Mouse (Mus musculus) hindbrain, embryonic 12.5 days (tissue): ENCODE data around the gene St6galnac6. TPM values are rescaled to one million over a fixed set of nuclear protein-coding genes. Genes with fewer than 3 reads are reported as not detected.
A peak's percentile ranks its signal among the peaks of the same experiment; 100 is the strongest.

Source experiments
- ATAC-seq: fragments of 200-750 bp; cut with Nextera tagmentation; 2 replicates; pipeline ENCODE4 v1.8.0; 2017; ENCODE audit warnings: moderate TSS enrichment; ENCODE audit not compliant: low FRiP score
- H3K27ac ChIP-seq: fragments of 300-500 bp; sonication (generic); 2 replicates; pipeline ENCODE4 v1.5.1; 2016; ENCODE audit warnings: mild to moderate bottlenecking
- H3K27me3 ChIP-seq: fragments of 300-500 bp; sonication (generic); 2 replicates; pipeline ENCODE4 v1.6.1; 2016; ENCODE audit warnings: mild to moderate bottlenecking
- H3K36me3 ChIP-seq: fragments of 300-500 bp; sonication (generic); 2 replicates; pipeline ENCODE4 v1.6.1; 2016; ENCODE audit warnings: mild to moderate bottlenecking
- H3K4me1 ChIP-seq: fragments of 300-500 bp; sonication (generic); 2 replicates; pipeline ENCODE4 v1.6.1; 2016
- H3K4me2 ChIP-seq: fragments of 300-500 bp; sonication (generic); replicated peaks from 2 replicates; pipeline ENCODE4 v1.6.1; 2016; ENCODE audit warnings: mild to moderate bottlenecking
- H3K4me3 ChIP-seq: fragments of 300-500 bp; sonication (generic); 2 replicates; pipeline ENCODE4 v1.5.1; 2016; ENCODE audit warnings: mild to moderate bottlenecking
- H3K9ac ChIP-seq: fragments of 300-500 bp; sonication (generic); 2 replicates; pipeline ENCODE4 v1.6.1; 2016; ENCODE audit warnings: mild to moderate bottlenecking, moderate library complexity
- H3K9me3 ChIP-seq: fragments of 300-500 bp; sonication (generic); replicated peaks from 2 replicates; pipeline ENCODE4 v1.6.1; 2016; ENCODE audit warnings: mild to moderate bottlenecking
- WGBS: fragments of 180-500 bp; shearing (Covaris S2); methylation state at CpG from one replicate; pipeline ENCODE4 v1.1.7; 2016; 5-methylcytosine and 5-hydroxymethylcytosine counted together
- polyA plus RNA-seq: library from polyadenylated mRNA; unstranded; fragments of >200 nt; fragmentation: Nextera tagmentation; extraction: Ambion mirVana; gene quantifications from 2 replicates; pipeline ENCODE4 v1.2.1, GENCODE M21; 2016

St6galnac6 gene
- polyA plus RNA-seq, 1 experiment from 2014 or later = 13.5 TPM

- Histone ChIP-seq H3K4me2 (no peak overlapping the region), H3K36me3 (no peaks in the 10 kb centered on the region), H3K4me3 (no peak overlapping the region), H3K27ac (no peak overlapping the region), H3K9ac (no peak overlapping the region), H3K9me3 (no peaks in the 10 kb centered on the region), H3K4me1 (peaks cover 27% of the 10 kb centered on the region), H3K27me3 (no peaks in the 10 kb centered on the region; the same call in 1 of the 2 replicates)
- ATAC-seq = no peak
- WGBS = 69% methylated on average over 5 of the region's 5 CpGs
Measured at GRCm38 (mm10) chr2:32633660-32634059, 34.2 kb downstream of the St6galnac6 start.

GRCm38 (mm10) chr2:32634277-32635105 lies 35.0 kb downstream of the St6galnac6 start:
- H3K27me3 ChIP-seq = no peaks in the 10 kb centered on the region; the same call in 1 of the 2 replicates
- no peak overlapping the region for H3K4me2 ChIP-seq
- H3K36me3 ChIP-seq = no peaks in the 10 kb centered on the region
- 85% methylated on average over 10 of the region's 10 CpGs for WGBS
- peaks cover 19% of the 10 kb centered on the region for H3K4me1 ChIP-seq
- no peak overlapping the region for H3K9ac ChIP-seq
- H3K27ac ChIP-seq = no peak overlapping the region
- no peak for ATAC-seq
- no peaks in the 10 kb centered on the region for H3K9me3 ChIP-seq
- H3K4me3 ChIP-seq = no peak overlapping the region

GRCm38 (mm10) chr2:32636617-32637016 lies 37.1 kb downstream of the St6galnac6 start:
- whole genome bisulfite sequencing = 83% methylated on average over 7 of the region's 7 CpGs
- H3K4me2 ChIP-seq = no peak overlapping the region
- no peak overlapping the region for H3K27ac ChIP-seq
- no peak overlapping the region for H3K4me3 ChIP-seq
- H3K9ac ChIP-seq = no peak overlapping the region
- H3K36me3 ChIP-seq = no peaks in the 10 kb centered on the region
- no peaks in the 10 kb centered on the region for H3K27me3 ChIP-seq
- no peak for ATAC-seq
- no peaks in the 10 kb centered on the region for H3K9me3 ChIP-seq
- peaks cover 15% of the 10 kb centered on the region for H3K4me1 ChIP-seq

- Histone ChIP-seq H3K36me3 (no peaks in the 10 kb centered on the region), H3K4me1 (peaks cover 9% of the 10 kb centered on the region), H3K9ac (no peak overlapping the region), H3K27me3 (no peaks in the 10 kb centered on the region), H3K4me3 (no peak overlapping the region), H3K27ac (peak overlapping the region; percentile 4; the same call in 1 of the 2 replicates), H3K4me2 (no peak overlapping the region), H3K9me3 (no peaks in the 10 kb centered on the region)
- WGBS = 30% methylated on average over 11 of the region's 11 CpGs
- no peak for ATAC-seq
Measured at GRCm38 (mm10) chr2:32637778-32638281, 38.3 kb downstream of the St6galnac6 start.

GRCm38 (mm10) chr2:32639632-32640031 lies 40.1 kb downstream of the St6galnac6 start:
- peaks cover 9% of the 10 kb centered on the region for H3K4me1 ChIP-seq
- no peak overlapping the region for H3K4me2 ChIP-seq
- no peaks in the 10 kb centered on the region for H3K9me3 ChIP-seq
- H3K4me3 ChIP-seq = no peak overlapping the region
- no peaks in the 10 kb centered on the region for H3K27me3 ChIP-seq
- no peak for ATAC-seq
- H3K9ac ChIP-seq = no peak overlapping the region
- H3K36me3 ChIP-seq = no peaks in the 10 kb centered on the region
- H3K27ac ChIP-seq = no peak overlapping the region
- 92% methylated on average over 1 of the region's 1 CpGs for WGBS

- WGBS = 59% methylated on average over 6 of the region's 6 CpGs
- no peak for ATAC-seq
- Histone ChIP-seq H3K27ac (no peak overlapping the region), H3K4me3 (no peak overlapping the region), H3K27me3 (no peaks in the 10 kb centered on the region), H3K4me1 (peaks cover 14% of the 10 kb centered on the region), H3K9ac (no peak overlapping the region), H3K9me3 (no peaks in the 10 kb centered on the region), H3K36me3 (no peaks in the 10 kb centered on the region), H3K4me2 (no peak overlapping the region)
Measured at GRCm38 (mm10) chr2:32640550-32641051, 41.1 kb downstream of the St6galnac6 start.

- no peaks in the 10 kb centered on the region for H3K27me3 ChIP-seq
- 84% methylated on average over 5 of the region's 5 CpGs for WGBS
- no peaks in the 10 kb centered on the region for H3K9me3 ChIP-seq
Measured at GRCm38 (mm10) chr2:32641810-32642209, 42.3 kb downstream of the St6galnac6 start.

GRCm38 (mm10) chr2:32642813-32643212 lies 43.3 kb downstream of the St6galnac6 start:
- Histone ChIP-seq H3K36me3 (no peaks in the 10 kb centered on the region), H3K9me3 (no peaks in the 10 kb centered on the region), H3K4me3 (no peak overlapping the region), H3K27ac (no peak overlapping the region), H3K4me1 (peaks cover 20% of the 10 kb centered on the region), H3K9ac (no peak overlapping the region), H3K27me3 (no peaks in the 10 kb centered on the region), H3K4me2 (no peak overlapping the region)
- ATAC-seq = no peak
- 74% methylated on average over 7 of the region's 7 CpGs for WGBS

More at GRCm38 (mm10) chr2:32641810-32642209, 42.3 kb downstream of the St6galnac6 start:
- ATAC-seq = no peak
- no peak overlapping the region for H3K4me2 ChIP-seq
- no peaks in the 10 kb centered on the region for H3K36me3 ChIP-seq
- peaks cover 23% of the 10 kb centered on the region for H3K4me1 ChIP-seq
- H3K4me3 ChIP-seq = no peak overlapping the region
- no peak overlapping the region for H3K9ac ChIP-seq
- no peak overlapping the region for H3K27ac ChIP-seq

- whole genome bisulfite sequencing = 83% methylated on average over 9 of the region's 9 CpGs
- no peak for ATAC-seq
Measured at GRCm38 (mm10) chr2:32644083-32644482, 44.6 kb downstream of the St6galnac6 start.

GRCm38 (mm10) chr2:32644799-32645475 lies 45.4 kb downstream of the St6galnac6 start:
- no peak overlapping the region for H3K9ac ChIP-seq
- 75% methylated on average over 8 of the region's 8 CpGs for WGBS

More at GRCm38 (mm10) chr2:32644083-32644482, 44.6 kb downstream of the St6galnac6 start:
- Histone ChIP-seq H3K9ac (no peak overlapping the region), H3K9me3 (no peaks in the 10 kb centered on the region), H3K4me3 (no peak overlapping the region), H3K27me3 (no peaks in the 10 kb centered on the region), H3K4me2 (no peak overlapping the region), H3K27ac (no peak overlapping the region), H3K36me3 (no peaks in the 10 kb centered on the region), H3K4me1 (peaks cover 16% of the 10 kb centered on the region)

GRCm38 (mm10) chr2:32645647-32646046 lies 46.1 kb downstream of the St6galnac6 start:
- Histone ChIP-seq H3K27ac (peak overlapping the region; percentile 0; the same call in 1 of the 2 replicates), H3K9ac (no peak overlapping the region), H3K4me2 (no peak overlapping the region), H3K36me3 (no peaks in the 10 kb centered on the region), H3K4me3 (no peak overlapping the region), H3K4me1 (peaks cover 15% of the 10 kb centered on the region), H3K9me3 (no peaks in the 10 kb centered on the region), H3K27me3 (no peaks in the 10 kb centered on the region)
- 63% methylated on average over 3 of the region's 3 CpGs for WGBS
- ATAC-seq = no peak

More at GRCm38 (mm10) chr2:32644799-32645475, 45.4 kb downstream of the St6galnac6 start:
- Histone ChIP-seq H3K9me3 (no peaks in the 10 kb centered on the region), H3K27ac (peak overlapping the region; percentile 0; the same call in 1 of the 2 replicates), H3K27me3 (no peaks in the 10 kb centered on the region), H3K4me2 (no peak overlapping the region), H3K36me3 (no peaks in the 10 kb centered on the region), H3K4me1 (peaks cover 16% of the 10 kb centered on the region), H3K4me3 (no peak overlapping the region)
- ATAC-seq = no peak
